Mouse (Mus musculus) cerebellum, postnatal 36 days (tissue): Measurements from ENCODE around the gene Irf5.
A peak's percentile ranks its signal among the peaks of the same experiment; 100 is the strongest.
"Not testable (repeated sequence)": the region's sequence is repeated elsewhere in the genome, so short reads cannot be mapped to it uniquely, and the experiment has no call there.

Experiments used
- DNase-seq, 2 experiments: peaks; one replicate each; pipeline ENCODE4 v3.0.0; 2021 to 2022; ENCODE audit warnings: mixed read lengths in 2 of 2

The Irf5 gene

DNA sequence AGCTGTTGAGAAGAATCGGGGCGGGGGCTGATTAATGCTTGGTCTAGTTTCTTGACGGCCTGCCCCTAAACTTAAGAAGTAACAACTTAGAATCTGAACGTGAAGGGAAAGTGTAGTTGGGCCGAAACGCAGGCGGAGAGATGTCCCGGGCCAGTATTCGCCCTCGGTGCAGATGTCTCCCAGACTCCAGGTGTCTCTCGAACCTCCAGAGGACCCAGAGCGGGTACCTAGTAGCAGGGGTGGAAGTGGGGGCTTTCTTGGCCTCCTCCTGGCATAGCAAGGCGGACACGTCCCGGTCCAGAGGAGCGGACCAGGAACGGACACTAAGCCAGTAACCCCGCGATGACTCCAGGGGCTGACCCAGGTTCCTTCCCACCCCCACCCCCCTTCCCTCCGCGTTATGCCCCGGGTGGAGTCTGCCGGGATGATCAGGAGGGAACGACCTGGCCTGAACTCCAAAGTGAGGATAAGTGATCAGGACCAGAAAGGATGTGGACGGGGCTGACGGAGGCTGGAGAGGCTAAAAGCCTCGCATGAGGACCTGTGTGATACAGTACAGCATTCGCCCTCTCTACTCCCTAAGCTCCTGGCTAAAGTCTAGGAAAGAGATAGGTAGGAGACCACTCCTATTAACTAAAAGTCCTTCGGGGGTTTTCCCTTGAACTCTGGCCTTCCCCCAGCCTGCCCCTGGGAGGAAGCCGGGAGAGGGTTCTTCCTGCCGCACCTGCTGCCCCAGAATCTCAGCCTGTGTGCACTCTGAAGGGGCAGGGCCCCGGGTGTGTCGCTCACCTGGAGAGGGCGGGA lies 1.1 kb downstream of the Irf5 start:
- DNase-seq: no peak

DNA sequence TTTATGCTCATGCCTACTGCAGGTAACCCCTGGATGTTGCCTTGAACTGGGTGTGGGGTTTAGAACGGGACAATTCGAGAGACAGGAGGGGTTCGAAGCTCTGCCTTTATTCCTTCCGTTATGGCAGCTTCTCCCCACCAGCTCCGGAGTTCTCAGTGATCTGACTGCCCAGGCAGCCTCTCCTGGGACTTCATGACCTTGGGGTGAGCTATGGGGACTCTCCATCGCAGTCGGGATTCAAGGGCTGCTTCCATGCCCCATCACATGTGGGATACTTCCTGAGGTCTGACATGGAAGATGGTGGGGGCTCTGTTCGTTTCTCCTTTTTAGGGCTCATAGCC lies 1.7 kb downstream of the Irf5 start:
- DNase-seq: no peak

- DNase-seq: no peak
Observed at GRCm38 (mm10) chr6:29528561-29529443, 2.4 kb downstream of the Irf5 start.

- DNase-seq: no peak
Observed at GRCm38 (mm10) chr6:29529444-29529820, 3.0 kb downstream of the Irf5 start.

DNA sequence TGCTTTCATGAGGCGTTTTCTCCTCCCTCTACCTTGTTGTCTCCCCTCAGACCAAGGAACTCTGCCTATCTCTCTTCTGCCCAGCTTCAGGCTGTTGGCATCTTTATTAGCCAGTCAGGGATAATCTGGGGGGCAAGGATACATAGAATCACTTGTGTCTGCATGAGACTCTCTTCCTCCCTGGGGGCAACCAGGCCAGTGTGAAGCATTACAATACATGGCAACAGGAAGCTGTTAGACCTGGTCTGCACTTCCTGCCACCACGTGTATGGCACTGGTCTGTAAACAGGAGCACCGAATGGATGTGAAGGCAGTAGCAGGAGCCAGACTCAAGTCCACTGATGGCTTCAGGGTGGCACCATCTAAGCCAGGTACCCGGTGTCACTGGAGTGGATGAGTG lies 3.6 kb downstream of the Irf5 start:
- DNase-seq: no peak

DNA sequence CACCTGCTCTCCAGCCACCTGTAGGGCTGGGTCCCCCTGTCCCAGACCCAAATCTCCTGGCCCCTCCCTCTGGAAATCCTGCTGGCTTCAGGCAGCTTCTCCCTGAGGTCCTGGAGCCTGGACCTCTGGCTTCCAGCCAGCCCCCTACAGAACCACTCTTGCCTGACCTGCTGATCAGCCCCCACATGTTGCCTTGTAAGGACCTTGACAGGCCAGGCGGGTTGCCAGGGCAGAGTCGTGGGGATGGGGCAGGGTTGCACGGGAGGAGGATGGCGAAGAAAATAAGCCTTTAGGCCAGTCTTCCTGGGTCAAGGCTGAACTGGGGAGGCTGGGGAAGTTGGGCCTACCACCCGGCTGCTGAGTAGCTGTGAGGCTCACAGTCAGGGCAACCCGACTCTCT lies 8.9 kb downstream of the Irf5 start:
- DNase-seq: no peak

GRCm38 (mm10) chr6:29536651-29537193 lies 10.3 kb downstream of the Irf5 start:
- DNase-seq: peak in 1 of 2 experiments; percentile 16

DNA sequence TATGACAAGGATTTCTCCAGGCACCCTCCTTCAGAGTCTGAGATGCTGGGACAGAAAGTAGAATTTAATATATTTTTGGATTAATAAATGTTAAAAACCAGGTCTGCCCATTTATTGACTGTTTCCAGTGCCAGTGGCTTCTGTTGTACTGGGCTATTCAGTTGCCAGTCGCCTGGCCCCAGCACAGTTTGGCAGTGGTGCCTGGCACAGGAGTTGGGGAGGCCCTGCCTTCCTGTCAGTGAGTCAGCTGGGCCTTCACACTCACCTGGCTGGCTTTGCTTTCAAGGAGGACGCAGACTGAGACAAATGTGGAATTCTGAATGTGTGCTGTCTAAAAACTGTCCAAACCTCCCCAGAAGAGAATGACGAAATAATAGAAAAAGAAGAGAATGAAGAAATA lies 10.8 kb downstream of the Irf5 start:
- DNase-seq: no peak

DNA sequence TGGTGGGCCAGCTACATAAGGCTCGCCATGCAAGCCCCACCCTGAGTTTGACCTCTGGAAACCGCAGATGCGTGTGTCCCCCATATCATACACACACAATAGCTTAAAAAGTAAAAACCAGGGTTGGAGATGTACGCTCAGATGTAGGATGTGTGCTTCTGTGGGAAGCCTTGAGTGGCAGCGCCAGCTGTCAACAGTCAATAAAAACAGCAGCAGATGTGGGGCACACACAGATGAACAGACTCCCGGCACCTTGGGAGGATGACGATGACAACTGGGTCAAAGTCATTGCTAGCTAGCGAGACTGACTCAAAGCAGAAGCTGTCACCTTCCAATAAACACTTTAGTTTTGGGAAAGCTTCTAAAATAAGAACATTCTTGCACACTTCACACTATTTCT lies 13.1 kb downstream of the Irf5 start:
- DNase-seq: no peak

DNA sequence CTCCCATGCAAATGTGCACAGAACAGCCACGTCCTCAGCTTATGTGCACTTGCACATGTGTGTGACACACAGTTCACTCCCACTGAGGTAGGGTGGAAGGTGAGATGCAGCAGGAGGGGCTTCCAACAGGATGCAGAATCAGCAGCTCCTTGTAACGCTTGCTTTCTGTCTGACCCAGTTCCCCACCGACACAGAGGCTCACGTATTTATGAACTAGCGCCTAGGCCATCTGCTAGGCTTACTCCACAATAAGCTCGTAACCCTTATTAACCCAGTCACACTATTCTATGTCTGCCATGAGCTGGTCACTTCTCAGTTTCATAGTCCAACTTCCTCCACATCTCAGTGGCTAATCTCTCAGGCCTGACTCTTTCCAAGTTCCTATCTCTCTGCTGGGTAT lies 13.8 kb downstream of the Irf5 start:
- DNase-seq: no peak

DNA sequence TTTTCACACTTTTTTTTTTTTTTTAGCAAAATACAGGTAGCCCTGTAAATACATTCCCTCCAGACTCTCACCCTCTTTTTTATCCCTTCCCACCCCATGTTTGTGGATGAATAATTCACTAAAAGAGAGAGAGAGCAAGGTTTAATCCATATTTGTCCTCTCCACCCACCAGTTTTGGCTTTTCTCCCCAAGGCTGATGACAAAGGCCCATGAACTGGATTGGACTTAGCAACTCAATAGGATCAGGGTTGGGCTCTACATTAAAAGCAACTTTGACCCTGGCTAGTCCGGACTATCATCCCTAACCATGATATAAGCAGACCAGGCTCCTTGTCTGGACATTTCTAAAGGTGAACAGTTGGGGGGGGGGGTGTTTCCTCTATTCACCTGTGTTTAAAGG lies 14.5 kb downstream of the Irf5 start:
- DNase-seq: no peak

GRCm38 (mm10) chr6:29545611-29546010 lies 19.2 kb downstream of the Irf5 start:
- no peak for DNase-seq

DNA sequence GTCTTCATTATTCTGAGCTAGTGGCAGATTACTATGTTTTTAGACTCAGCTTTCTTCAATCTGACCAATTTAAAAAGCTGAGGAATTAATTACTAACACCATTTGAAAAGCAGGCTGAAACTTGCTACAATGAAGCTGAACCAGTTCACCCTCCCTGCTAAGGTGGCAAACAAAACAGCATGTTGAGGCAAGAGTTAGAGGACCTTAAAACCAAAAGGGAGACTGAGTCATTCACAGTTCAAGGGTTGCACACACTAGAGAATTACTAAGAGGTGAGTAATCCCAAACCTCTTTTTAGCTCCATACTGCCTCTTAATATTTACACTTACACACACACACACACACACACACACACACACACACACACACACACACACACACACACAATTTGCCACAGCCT lies 21.2 kb downstream of the Irf5 start:
- no peak for DNase-seq

DNA sequence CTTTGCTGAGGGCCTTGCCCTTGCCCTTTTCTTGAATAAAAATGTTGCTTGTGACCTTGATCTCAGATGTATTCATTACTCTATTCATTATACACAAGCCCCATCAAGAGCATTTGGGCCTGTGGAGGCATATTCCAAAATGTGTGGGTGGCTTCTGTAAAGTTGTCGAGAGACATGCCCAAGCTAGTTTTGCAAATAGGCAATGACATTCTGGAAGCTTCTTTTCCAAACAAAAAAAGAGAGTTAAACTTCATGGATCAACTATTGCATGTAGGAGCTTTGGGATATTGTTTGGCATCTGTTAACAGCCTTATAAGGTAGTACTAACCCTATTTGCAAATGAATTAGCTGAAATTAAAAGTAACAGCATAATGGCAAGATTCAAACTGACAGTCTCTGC lies 21.7 kb downstream of the Irf5 start:
- no peak for DNase-seq

GRCm38 (mm10) chr6:29552526-29552925 lies 26.1 kb downstream of the Irf5 start:
- DNase-seq: no peak

DNA sequence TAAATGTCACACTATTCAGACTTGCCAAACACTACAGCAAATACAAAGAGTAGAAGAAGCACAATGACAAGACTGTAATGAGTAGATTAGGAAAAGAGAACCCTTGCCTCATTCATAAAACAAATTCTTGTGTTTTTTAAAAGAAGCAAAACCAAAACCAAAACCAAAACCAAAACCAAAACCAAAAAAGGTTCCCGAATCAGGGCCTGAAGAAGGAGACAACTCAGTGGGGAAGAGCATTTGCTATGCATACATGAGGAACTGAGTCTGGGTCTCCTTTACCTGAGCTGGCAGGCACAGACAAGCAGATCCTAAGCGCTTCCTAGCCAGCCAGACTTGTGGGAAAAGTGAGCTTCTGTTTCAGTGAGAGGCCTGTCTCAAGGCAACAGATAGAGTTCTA lies 30.7 kb downstream of the Irf5 start:
- DNase-seq: no peak

DNA sequence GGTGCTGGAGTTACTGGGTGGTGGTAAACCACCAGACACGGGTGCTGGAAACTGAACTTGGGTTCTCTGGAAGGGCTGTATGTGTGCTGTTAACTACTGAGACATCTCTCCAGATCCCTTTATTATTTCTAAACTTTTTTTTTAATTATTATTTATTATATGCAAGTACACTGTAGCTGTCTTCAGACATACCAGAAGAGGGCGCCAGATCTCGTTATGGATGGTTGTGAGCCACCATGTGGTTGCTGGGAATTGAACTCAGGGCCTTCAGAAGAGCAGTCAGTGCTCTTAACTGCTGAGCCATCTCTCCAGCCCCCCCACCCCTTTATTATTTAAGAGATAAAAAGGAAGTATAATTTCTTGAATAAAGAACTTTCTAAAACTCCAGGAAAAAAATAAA lies 50.0 kb downstream of the Irf5 start:
- DNase-seq: not testable (repeated sequence)

DNA sequence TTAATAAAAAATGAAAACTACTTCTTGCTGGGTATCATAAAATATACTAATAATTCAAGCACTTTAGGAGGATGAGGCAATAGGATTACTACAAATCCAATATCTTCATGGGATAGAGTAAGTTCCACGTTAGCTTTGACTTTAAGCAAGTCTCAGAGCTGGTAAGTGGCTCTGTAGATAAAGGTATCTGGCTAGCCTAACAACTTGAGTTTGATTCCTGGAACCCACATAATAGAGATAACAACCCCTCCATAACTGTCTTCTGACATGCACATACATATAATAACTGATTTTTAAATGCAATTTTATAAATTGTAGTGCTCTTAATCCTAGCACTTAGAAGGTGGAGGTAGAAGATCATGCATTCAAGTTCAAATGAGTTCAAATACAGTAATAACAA lies 54.3 kb downstream of the Irf5 start:
- DNase-seq: no peak

GRCm38 (mm10) chr6:29581202-29581601 lies 54.8 kb downstream of the Irf5 start:
- no peak for DNase-seq
